Mouse (Mus musculus) lung, postnatal 0 days (tissue): ENCODE results near the gene Ntrk1. TPM values are rescaled to one million over a fixed set of nuclear protein-coding genes. Genes with fewer than 3 reads are reported as not detected.

Experiments used
- ATAC-seq: fragments of 200-750 bp; cut with Nextera tagmentation; 2 replicates; pipeline ENCODE4 v1.8.0; 2017; ENCODE audit warnings: moderate library complexity
- DNase-seq: peaks from one replicate; pipeline ENCODE4 v3.0.0-alpha.2; 2016; ENCODE audit warnings: low spot score
- H3K27ac ChIP-seq: fragments of 300-500 bp; sonication (generic); 2 replicates; pipeline ENCODE4 v1.5.1; 2014; ENCODE audit warnings: antibody characterized with exemption, mild to moderate bottlenecking, low read length, mixed read lengths
- H3K27me3 ChIP-seq: fragments of 300-500 bp; sonication (generic); replicated peaks from 2 replicates; pipeline ENCODE4 v1.6.1; 2014; ENCODE audit warnings: low read length, mixed read lengths; ENCODE audit not compliant: insufficient read depth
- H3K36me3 ChIP-seq: fragments of 300-500 bp; sonication (generic); 2 replicates; pipeline ENCODE4 v1.6.1; 2014; ENCODE audit warnings: low read length, mixed read lengths; ENCODE audit not compliant: insufficient read depth
- H3K4me1 ChIP-seq: fragments of 300-500 bp; sonication (generic); 2 replicates; pipeline ENCODE4 v1.6.1; 2014; ENCODE audit warnings: antibody characterized with exemption, low read depth, low read length, mixed read lengths; ENCODE audit not compliant: insufficient read depth
- H3K4me2 ChIP-seq: fragments of 300-500 bp; sonication (generic); replicated peaks from 2 replicates; pipeline ENCODE4 v1.6.1; 2014; ENCODE audit warnings: low read depth, mild to moderate bottlenecking, low read length, moderate library complexity, mixed read lengths
- H3K4me3 ChIP-seq: fragments of 300-500 bp; sonication (generic); 2 replicates; pipeline ENCODE4 v1.5.1; 2014; ENCODE audit warnings: low read depth, low read length
- H3K9ac ChIP-seq: fragments of 300-500 bp; sonication (generic); replicated peaks from 2 replicates; pipeline ENCODE4 v1.6.1; 2014; ENCODE audit warnings: low read depth, mild to moderate bottlenecking
- H3K9me3 ChIP-seq: fragments of 300-500 bp; sonication (generic); 2 replicates; pipeline ENCODE4 v1.6.1; 2016; ENCODE audit warnings: low read length, mixed read lengths
- CTCF ChIP-seq: IDR thresholded peaks from 2 replicates; pipeline ENCODE4 v1.5.1; 2016; ENCODE audit warnings: antibody characterized with exemption, mild to moderate bottlenecking
- EP300 ChIP-seq: IDR thresholded peaks from 2 replicates; pipeline ENCODE4 v1.6.1; 2016; ENCODE audit warnings: antibody characterized with exemption, mild to moderate bottlenecking, control low read depth
- WGBS: fragments of 180-500 bp; shearing (Covaris S2); extraction: QIAGEN DNeasy Blood & Tissue Kit; methylation state at CpG from one replicate; pipeline ENCODE4 v1.1.7; 2014; 5-methylcytosine and 5-hydroxymethylcytosine counted together
- polyA plus RNA-seq: library from polyadenylated mRNA; unstranded; fragments of >200 nt; fragmentation: Nextera tagmentation; extraction: Ambion mirVana; gene quantifications from 2 replicates; pipeline ENCODE4 v1.2.1, GENCODE M21; 2015

The Ntrk1 gene
- polyA plus RNA-seq, 1 experiment from 2014 or later = 4.1 TPM

DNA sequence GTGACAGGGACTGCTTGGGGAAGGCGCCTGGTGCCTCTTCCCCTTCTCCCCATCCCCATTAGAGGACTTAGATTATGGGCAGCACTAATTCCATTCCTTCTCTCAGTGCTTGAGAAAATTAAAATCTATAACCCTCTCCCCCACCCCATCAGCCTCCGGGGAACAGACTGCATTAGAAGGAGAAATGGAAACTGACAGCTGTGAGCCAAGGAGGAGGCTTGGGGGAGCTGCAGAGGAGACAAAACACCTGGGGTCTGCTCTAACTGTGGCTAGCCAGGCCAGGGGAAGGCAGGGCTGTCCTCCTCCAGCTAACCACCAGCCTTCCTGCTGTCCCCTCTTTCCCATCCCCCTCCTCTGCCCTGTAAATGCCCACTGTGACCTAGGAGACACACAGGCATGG is 15.9 kb downstream of the Ntrk1 start:
- WGBS = 48% methylated on average over 2 of the region's 2 CpGs

DNA sequence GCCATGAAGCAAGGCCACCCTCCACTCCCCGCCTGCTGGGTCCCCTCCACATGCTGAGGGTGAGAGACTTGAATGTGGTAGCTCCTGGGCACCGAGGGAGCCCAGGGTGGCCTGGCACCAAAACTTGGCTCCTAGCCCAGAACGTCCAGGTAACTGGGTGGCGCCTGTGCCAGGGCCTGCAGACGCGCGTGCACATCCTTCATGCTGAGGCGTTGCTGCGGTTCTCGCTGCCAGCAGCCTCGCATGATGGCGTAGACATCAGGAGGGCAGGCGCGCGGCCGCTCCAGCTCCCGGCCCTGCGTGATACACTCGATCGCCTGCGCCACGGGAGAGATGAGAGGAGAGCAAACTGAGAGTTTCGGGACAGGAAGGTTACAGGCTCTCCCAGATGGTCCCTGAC is 16.7 kb downstream of the Ntrk1 start:
- no peak overlapping the region for H3K4me3 ChIP-seq
- WGBS = 40% methylated on average over 23 of the region's 23 CpGs
- H3K36me3 ChIP-seq = no peaks in the 10 kb centered on the region
- H3K9ac ChIP-seq = no peak overlapping the region
- H3K9me3 ChIP-seq = no peaks in the 10 kb centered on the region
- DNase-seq (no peak), ATAC-seq (no peak)
- no peak overlapping the region for H3K27ac ChIP-seq
- H3K4me2 ChIP-seq = 0 out of 2 replicates have a peak overlapping the region, but pooled peaks have one; percentile 3
- no peaks in the 10 kb centered on the region for H3K4me1 ChIP-seq
- TF ChIP-seq EP300 (no peak), CTCF (no peak)
- 0 out of 2 replicates have a peak, but pooled peaks cover 3% of the 10 kb centered on the region for H3K27me3 ChIP-seq

More for the DNA sequence above, 15.9 kb downstream of the Ntrk1 start:
- DNase-seq (peak; percentile 46), ATAC-seq (no peak)
- Histone ChIP-seq H3K4me2 (no peak overlapping the region), H3K36me3 (no peaks in the 10 kb centered on the region), H3K9ac (no peak overlapping the region), H3K4me1 (no peaks in the 10 kb centered on the region), H3K4me3 (no peak overlapping the region), H3K27me3 (0 out of 2 replicates have a peak, but pooled peaks cover 3% of the 10 kb centered on the region), H3K27ac (no peak overlapping the region), H3K9me3 (no peaks in the 10 kb centered on the region)
- TF ChIP-seq CTCF = no peak
- TF ChIP-seq EP300 = no peak

DNA sequence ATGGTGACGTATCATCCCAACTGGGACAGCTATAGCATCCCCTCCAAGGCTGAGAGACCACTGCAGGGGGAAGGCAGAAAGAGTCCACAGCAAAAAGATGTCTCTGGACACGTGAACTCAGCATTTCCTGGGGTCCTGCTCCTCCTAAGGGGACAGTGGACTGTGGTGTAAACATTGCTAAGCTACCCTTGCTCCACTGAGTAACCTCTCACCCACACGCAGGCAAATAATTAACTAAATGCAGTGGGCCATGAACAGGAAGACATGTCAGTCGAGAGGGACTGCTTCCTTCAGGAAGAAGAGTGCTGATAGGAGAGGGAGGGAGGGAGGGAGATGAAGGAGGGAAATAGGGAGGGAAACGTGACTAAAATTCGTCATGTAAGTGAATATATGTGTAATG is 23.9 kb downstream of the Ntrk1 start:
- Histone ChIP-seq H3K4me1 (peaks cover under 1% of the 10 kb centered on the region; the same call in 1 of the 2 replicates), H3K9ac (no peak overlapping the region), H3K27me3 (no peaks in the 10 kb centered on the region), H3K4me2 (no peak overlapping the region), H3K9me3 (no peaks in the 10 kb centered on the region), H3K36me3 (no peaks in the 10 kb centered on the region), H3K4me3 (no peak overlapping the region), H3K27ac (no peak overlapping the region)
- 19% methylated on average over 6 of the region's 6 CpGs for WGBS
- no peak for DNase-seq
- no peak for ATAC-seq
- no peak for TF ChIP-seq CTCF
- no peak for TF ChIP-seq EP300

- TF ChIP-seq CTCF (peak; percentile 89), EP300 (no peak)
- Histone ChIP-seq H3K9ac (no peak overlapping the region), H3K4me3 (no peak overlapping the region), H3K27me3 (no peaks in the 10 kb centered on the region), H3K36me3 (no peaks in the 10 kb centered on the region), H3K4me2 (no peak overlapping the region), H3K27ac (no peak overlapping the region), H3K9me3 (no peaks in the 10 kb centered on the region), H3K4me1 (peaks cover 3% of the 10 kb centered on the region; the same call in 1 of the 2 replicates)
- ATAC-seq = no peak
- WGBS = under 1% methylated on average over 4 of the region's 4 CpGs
- peak; percentile 69 for DNase-seq
Observed at GRCm38 (mm10) chr3:87770280-87770679, 24.7 kb downstream of the Ntrk1 start.

GRCm38 (mm10) chr3:87769506-87769905 is 25.5 kb downstream of the Ntrk1 start:
- no peaks in the 10 kb centered on the region for H3K27me3 ChIP-seq
- WGBS = 82% methylated on average over 8 of the region's 8 CpGs

DNA sequence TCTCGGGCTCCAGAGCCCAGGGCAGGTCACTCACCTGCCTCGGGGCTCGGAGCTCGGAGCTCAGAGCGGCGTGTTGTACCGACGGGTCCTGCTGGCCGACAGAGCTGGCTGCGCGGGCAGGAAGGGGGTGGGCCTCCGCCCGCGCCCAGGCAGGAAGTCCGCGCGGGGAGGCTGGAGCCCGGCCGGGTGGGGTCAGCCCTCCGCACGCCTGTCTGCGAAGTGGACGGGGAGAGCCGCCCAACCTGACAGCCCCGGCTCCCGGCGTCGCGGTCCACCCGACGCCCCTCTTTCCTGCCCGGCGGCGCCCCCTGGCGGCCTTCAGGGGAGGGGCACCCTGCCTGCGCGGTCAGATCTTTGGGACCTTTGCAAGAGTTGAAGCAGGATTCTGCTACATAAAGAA is 26.1 kb downstream of the Ntrk1 start:
- 5% methylated on average over 33 of the region's 37 CpGs for WGBS
- H3K4me3 ChIP-seq = peak overlapping the region; percentile 48
- no peaks in the 10 kb centered on the region for H3K36me3 ChIP-seq
- TF ChIP-seq CTCF = peak; percentile 93
- TF ChIP-seq EP300 = no peak
- H3K4me1 ChIP-seq = peaks cover 3% of the 10 kb centered on the region; the same call in 1 of the 2 replicates
- no peaks in the 10 kb centered on the region for H3K27me3 ChIP-seq
- H3K9ac ChIP-seq = peak overlapping the region; percentile 52
- no peaks in the 10 kb centered on the region for H3K9me3 ChIP-seq
- H3K27ac ChIP-seq = peak overlapping the region; percentile 82
- DNase-seq = peak; percentile 94
- H3K4me2 ChIP-seq = peak overlapping the region; percentile 66
- peak; percentile 91 for ATAC-seq

More at GRCm38 (mm10) chr3:87769506-87769905, 25.5 kb downstream of the Ntrk1 start:
- H3K4me2 ChIP-seq = no peak overlapping the region
- H3K27ac ChIP-seq = no peak overlapping the region
- no peaks in the 10 kb centered on the region for H3K36me3 ChIP-seq
- TF ChIP-seq EP300 = no peak
- no peak for TF ChIP-seq CTCF
- no peak overlapping the region for H3K4me3 ChIP-seq
- H3K9me3 ChIP-seq = no peaks in the 10 kb centered on the region
- DNase-seq = no peak
- no peak for ATAC-seq
- peaks cover 3% of the 10 kb centered on the region; the same call in 1 of the 2 replicates for H3K4me1 ChIP-seq
- H3K9ac ChIP-seq = no peak overlapping the region

GRCm38 (mm10) chr3:87768431-87768830 is 26.5 kb downstream of the Ntrk1 start:
- ATAC-seq = no peak
- WGBS = 19% methylated on average over 6 of the region's 6 CpGs

More at GRCm38 (mm10) chr3:87768431-87768830, 26.5 kb downstream of the Ntrk1 start:
- Histone ChIP-seq H3K36me3 (no peaks in the 10 kb centered on the region), H3K9me3 (no peaks in the 10 kb centered on the region), H3K4me3 (peak overlapping the region; percentile 48), H3K27ac (peak overlapping the region; percentile 82), H3K27me3 (no peaks in the 10 kb centered on the region), H3K4me1 (peaks cover 3% of the 10 kb centered on the region; the same call in 1 of the 2 replicates), H3K4me2 (peak overlapping the region; percentile 66), H3K9ac (peak overlapping the region; percentile 52)
- TF ChIP-seq CTCF (no peak), EP300 (no peak)
- DNase-seq = no peak
